Mouse (Mus musculus): ENCODE measurements at regions not wholly inside any gene's neighbourhood (a gene's known extent, or its start where the extent isn't known, plus 50 kb on each side); places are given as distances from the start of the nearest gene placed in this dataset.

GRCm38 (mm10) chr9:120776456-120777001 lies 152.5 kb upstream of the Ctnnb1 start:
- TF ChIP-seq GATA1 (IDR thresholded peaks at IDR 0.05; ENCODE audit: borderline replicate concordance, low read length) (no peak), FLI1 (IDR thresholded peaks at IDR 0.05; ENCODE audit: low read length) (no peak)

All from megakaryocyte, embryonic 14.5 days (primary cell).